Mouse (Mus musculus): Measurements from ENCODE around the gene Pknox2. TPM values are rescaled to one million over a fixed set of nuclear protein-coding genes. Genes with fewer than 3 reads are reported as not detected.

Gene Pknox2
- polyA plus RNA-seq, 1 experiment from 2014 or later, result 40.6 TPM

GRCm38 (mm10) chr9:37138883-37139282 is 8.3 kb downstream of the Pknox2 start:
- H3K4me2 ChIP-seq, result no peak overlapping the region
- H3K9me3 ChIP-seq, result no peaks in the 10 kb centered on the region
- ATAC-seq (ENCODE audit: low FRiP score, low read depth), result no peak
- H3K9ac ChIP-seq, result no peak overlapping the region
- H3K27ac ChIP-seq (replicated peaks), result no peak overlapping the region
- no peaks in the 10 kb centered on the region for H3K36me3 ChIP-seq
- no peak overlapping the region for H3K4me3 ChIP-seq
- WGBS, result 42% methylated on average over 4 of the region's 4 CpGs
- peaks cover 57% of the 10 kb centered on the region for H3K4me1 ChIP-seq (replicated peaks)
- no peaks in the 10 kb centered on the region for H3K27me3 ChIP-seq

GRCm38 (mm10) chr9:37136340-37136739 is 10.9 kb downstream of the Pknox2 start:
- peaks cover 36% of the 10 kb centered on the region for H3K4me1 ChIP-seq (replicated peaks)
- WGBS, result 56% methylated on average over 13 of the region's 13 CpGs
- H3K9ac ChIP-seq, result no peak overlapping the region
- no peak overlapping the region for H3K27ac ChIP-seq (replicated peaks)
- H3K36me3 ChIP-seq, result no peaks in the 10 kb centered on the region
- ATAC-seq (ENCODE audit: low FRiP score, low read depth), result 0 out of 2 replicates have a peak, but pooled peaks have one; percentile 19
- no peaks in the 10 kb centered on the region for H3K27me3 ChIP-seq
- no peak overlapping the region for H3K4me2 ChIP-seq
- H3K9me3 ChIP-seq, result no peaks in the 10 kb centered on the region
- no peak overlapping the region for H3K4me3 ChIP-seq

- Histone ChIP-seq H3K9ac (no peak overlapping the region), H3K27me3 (no peaks in the 10 kb centered on the region), H3K36me3 (no peaks in the 10 kb centered on the region), H3K9me3 (no peaks in the 10 kb centered on the region), H3K27ac (replicated peaks) (no peak overlapping the region), H3K4me2 (no peak overlapping the region), H3K4me1 (replicated peaks) (peaks cover 10% of the 10 kb centered on the region), H3K4me3 (no peak overlapping the region)
- no peak for ATAC-seq (ENCODE audit: low FRiP score, low read depth)
- 86% methylated on average over 7 of the region's 7 CpGs for WGBS
Measured at GRCm38 (mm10) chr9:37133495-37133894, 13.7 kb downstream of the Pknox2 start.

- Histone ChIP-seq H3K9me3 (no peaks in the 10 kb centered on the region), H3K27ac (replicated peaks) (no peak overlapping the region), H3K4me3 (no peak overlapping the region), H3K4me1 (replicated peaks) (peaks cover 10% of the 10 kb centered on the region), H3K4me2 (no peak overlapping the region), H3K9ac (no peak overlapping the region), H3K36me3 (no peaks in the 10 kb centered on the region), H3K27me3 (no peaks in the 10 kb centered on the region)
- 91% methylated on average over 6 of the region's 6 CpGs for WGBS
- ATAC-seq (ENCODE audit: low FRiP score, low read depth), result no peak
Measured at GRCm38 (mm10) chr9:37129046-37129445, 18.2 kb downstream of the Pknox2 start.

GRCm38 (mm10) chr9:37126197-37126596 is 21.0 kb downstream of the Pknox2 start:
- no peak overlapping the region for H3K27ac ChIP-seq (replicated peaks)
- 86% methylated on average over 2 of the region's 2 CpGs for WGBS
- ATAC-seq (ENCODE audit: low FRiP score, low read depth), result no peak
- no peak overlapping the region for H3K9ac ChIP-seq
- peaks cover 33% of the 10 kb centered on the region for H3K4me1 ChIP-seq (replicated peaks)
- no peak overlapping the region for H3K4me3 ChIP-seq
- H3K36me3 ChIP-seq, result no peaks in the 10 kb centered on the region
- H3K27me3 ChIP-seq, result no peaks in the 10 kb centered on the region
- no peaks in the 10 kb centered on the region for H3K9me3 ChIP-seq
- H3K4me2 ChIP-seq, result no peak overlapping the region

GRCm38 (mm10) chr9:37124696-37125480 is 22.3 kb downstream of the Pknox2 start:
- H3K9ac ChIP-seq, result no peak overlapping the region
- no peak overlapping the region for H3K4me3 ChIP-seq
- H3K4me2 ChIP-seq, result no peak overlapping the region
- no peak for ATAC-seq (ENCODE audit: low FRiP score, low read depth)
- H3K27me3 ChIP-seq, result no peaks in the 10 kb centered on the region
- no peaks in the 10 kb centered on the region for H3K9me3 ChIP-seq
- 72% methylated on average over 8 of the region's 8 CpGs for WGBS
- no peak overlapping the region for H3K27ac ChIP-seq (replicated peaks)
- H3K4me1 ChIP-seq (replicated peaks), result peaks cover 44% of the 10 kb centered on the region
- H3K36me3 ChIP-seq, result no peaks in the 10 kb centered on the region

- Histone ChIP-seq H3K27ac (replicated peaks) (no peak overlapping the region), H3K4me2 (no peak overlapping the region), H3K4me3 (no peak overlapping the region), H3K9me3 (no peaks in the 10 kb centered on the region), H3K27me3 (no peaks in the 10 kb centered on the region), H3K9ac (no peak overlapping the region), H3K4me1 (replicated peaks) (peaks cover 44% of the 10 kb centered on the region), H3K36me3 (no peaks in the 10 kb centered on the region)
- WGBS, result 49% methylated on average over 7 of the region's 7 CpGs
- ATAC-seq (ENCODE audit: low FRiP score, low read depth), result no peak
Measured at GRCm38 (mm10) chr9:37123384-37123783, 23.8 kb downstream of the Pknox2 start.

- Histone ChIP-seq H3K36me3 (no peaks in the 10 kb centered on the region), H3K4me3 (no peak overlapping the region), H3K27ac (replicated peaks) (no peak overlapping the region), H3K4me2 (no peak overlapping the region), H3K27me3 (no peaks in the 10 kb centered on the region), H3K9ac (no peak overlapping the region), H3K9me3 (no peaks in the 10 kb centered on the region), H3K4me1 (replicated peaks) (peaks cover 44% of the 10 kb centered on the region)
- ATAC-seq (ENCODE audit: low FRiP score, low read depth), result no peak
- WGBS, result 49% methylated on average over 6 of the region's 6 CpGs
Measured at GRCm38 (mm10) chr9:37122971-37123370, 24.2 kb downstream of the Pknox2 start.

- Histone ChIP-seq H3K4me1 (replicated peaks) (peaks cover 44% of the 10 kb centered on the region), H3K36me3 (no peaks in the 10 kb centered on the region), H3K9ac (no peak overlapping the region), H3K4me3 (no peak overlapping the region), H3K27me3 (no peaks in the 10 kb centered on the region), H3K4me2 (no peak overlapping the region), H3K27ac (replicated peaks) (no peak overlapping the region), H3K9me3 (no peaks in the 10 kb centered on the region)
- ATAC-seq (ENCODE audit: low FRiP score, low read depth), result no peak
- 38% methylated on average over 1 of the region's 1 CpGs for WGBS
Measured at GRCm38 (mm10) chr9:37122381-37122780, 24.8 kb downstream of the Pknox2 start.

- Histone ChIP-seq H3K36me3 (no peaks in the 10 kb centered on the region), H3K4me1 (replicated peaks) (peaks cover 44% of the 10 kb centered on the region), H3K4me3 (no peak overlapping the region), H3K4me2 (no peak overlapping the region), H3K27me3 (no peaks in the 10 kb centered on the region), H3K27ac (replicated peaks) (no peak overlapping the region), H3K9me3 (no peaks in the 10 kb centered on the region), H3K9ac (no peak overlapping the region)
- 30% methylated on average over 4 of the region's 4 CpGs for WGBS
- ATAC-seq (ENCODE audit: low FRiP score, low read depth), result no peak
Measured at GRCm38 (mm10) chr9:37121761-37122331, 25.4 kb downstream of the Pknox2 start.

GRCm38 (mm10) chr9:37120801-37121200 is 26.4 kb downstream of the Pknox2 start:
- ATAC-seq (ENCODE audit: low FRiP score, low read depth), result no peak
- no peak overlapping the region for H3K9ac ChIP-seq
- H3K36me3 ChIP-seq, result no peaks in the 10 kb centered on the region
- WGBS, result 64% methylated on average over 6 of the region's 6 CpGs
- no peak overlapping the region for H3K4me2 ChIP-seq
- no peaks in the 10 kb centered on the region for H3K27me3 ChIP-seq
- H3K9me3 ChIP-seq, result no peaks in the 10 kb centered on the region
- H3K4me3 ChIP-seq, result no peak overlapping the region
- H3K4me1 ChIP-seq (replicated peaks), result peaks cover 49% of the 10 kb centered on the region
- H3K27ac ChIP-seq (replicated peaks), result no peak overlapping the region

- Histone ChIP-seq H3K27ac (replicated peaks) (no peak overlapping the region), H3K4me3 (no peak overlapping the region), H3K9me3 (no peaks in the 10 kb centered on the region), H3K36me3 (no peaks in the 10 kb centered on the region), H3K27me3 (no peaks in the 10 kb centered on the region), H3K4me1 (replicated peaks) (peaks cover 41% of the 10 kb centered on the region), H3K9ac (no peak overlapping the region), H3K4me2 (no peak overlapping the region)
- no peak for ATAC-seq (ENCODE audit: low FRiP score, low read depth)
- WGBS, result 90% methylated on average over 2 of the region's 2 CpGs
Measured at GRCm38 (mm10) chr9:37117529-37117928, 29.7 kb downstream of the Pknox2 start.
